Mouse (Mus musculus) heart, postnatal 0 days (tissue): ENCODE measurements around the gene Birc5. TPM values are rescaled to one million over a fixed set of nuclear protein-coding genes. Genes with fewer than 3 reads are reported as not detected.
"Not testable (repeated sequence)": the region's sequence is repeated elsewhere in the genome, so short reads cannot be mapped to it uniquely, and the experiment has no call there.

Experiments used
- ATAC-seq: fragments of 200-750 bp; cut with Nextera tagmentation; 2 replicates; pipeline ENCODE4 v1.8.0; 2017; ENCODE audit warnings: low read depth, moderate number of reproducible peaks, moderate library complexity; ENCODE audit not compliant: insufficient read depth
- DNase-seq: peaks from one replicate; pipeline ENCODE4 v3.0.0-alpha.2; 2016; ENCODE audit warnings: low spot score
- H3K27ac ChIP-seq: fragments of 300-500 bp; sonication (generic); 2 replicates; pipeline ENCODE4 v1.5.1; 2014; ENCODE audit warnings: low read depth, mild to moderate bottlenecking
- H3K27me3 ChIP-seq: fragments of 300-500 bp; sonication (generic); 2 replicates; pipeline ENCODE4 v1.6.1; 2014; ENCODE audit warnings: low read length, mixed read lengths; ENCODE audit not compliant: control insufficient read depth, insufficient read depth
- H3K36me3 ChIP-seq: fragments of 300-500 bp; sonication (generic); replicated peaks from 2 replicates; pipeline ENCODE4 v1.6.1; 2014; ENCODE audit warnings: low read length, mixed read lengths; ENCODE audit not compliant: control insufficient read depth, insufficient read depth
- H3K4me1 ChIP-seq: fragments of 300-500 bp; sonication (generic); 2 replicates; pipeline ENCODE4 v1.6.1; 2014; ENCODE audit warnings: antibody characterized with exemption; ENCODE audit not compliant: control insufficient read depth, insufficient read depth
- H3K4me2 ChIP-seq: fragments of 300-500 bp; sonication (generic); 2 replicates; pipeline ENCODE4 v1.6.1; 2014; ENCODE audit warnings: low read depth, mild to moderate bottlenecking, low read length, moderate library complexity
- H3K4me3 ChIP-seq: fragments of 300-500 bp; sonication (generic); 2 replicates; pipeline ENCODE4 v1.5.1; 2014; ENCODE audit warnings: low read depth, low read length
- H3K9ac ChIP-seq: fragments of 300-500 bp; sonication (generic); replicated peaks from 2 replicates; pipeline ENCODE4 v1.6.1; 2014; ENCODE audit warnings: low read depth, low read length, mixed read lengths
- H3K9me3 ChIP-seq: fragments of 300-500 bp; sonication (generic); replicated peaks from 2 replicates; pipeline ENCODE4 v1.6.1; 2016; ENCODE audit warnings: low read length; ENCODE audit not compliant: control insufficient read depth
- CTCF ChIP-seq: IDR thresholded peaks from 2 replicates; pipeline ENCODE4 v1.5.1; 2016; ENCODE audit warnings: antibody characterized with exemption, control low read depth, low read depth
- EP300 ChIP-seq: IDR thresholded peaks from 2 replicates; pipeline ENCODE4 v1.6.1; 2016; ENCODE audit warnings: antibody characterized with exemption, low read depth
- WGBS: fragments of 180-500 bp; shearing (Covaris S2); extraction: QIAGEN DNeasy Blood & Tissue Kit; methylation state at CpG from one replicate; pipeline ENCODE4 v1.1.7; 2014; 5-methylcytosine and 5-hydroxymethylcytosine counted together
- polyA plus RNA-seq: library from polyadenylated mRNA; unstranded; fragments of >200 nt; fragmentation: Nextera tagmentation; extraction: Ambion mirVana; gene quantifications from 2 replicates; pipeline ENCODE4 v1.2.1, GENCODE M21; 2015
- total RNA-seq: library from RNA; depleted of rRNA; stranded (reverse); fragments of >200 nt; gene quantifications from 2 replicates; pipeline ENCODE4 v1.2.3, GENCODE M21; 2014; ENCODE audit warnings: low replicate concordance

The Birc5 gene
- total and polyA plus RNA-seq, 2 experiments from 2014 or later = 36.1 to 83.6 TPM

DNA sequence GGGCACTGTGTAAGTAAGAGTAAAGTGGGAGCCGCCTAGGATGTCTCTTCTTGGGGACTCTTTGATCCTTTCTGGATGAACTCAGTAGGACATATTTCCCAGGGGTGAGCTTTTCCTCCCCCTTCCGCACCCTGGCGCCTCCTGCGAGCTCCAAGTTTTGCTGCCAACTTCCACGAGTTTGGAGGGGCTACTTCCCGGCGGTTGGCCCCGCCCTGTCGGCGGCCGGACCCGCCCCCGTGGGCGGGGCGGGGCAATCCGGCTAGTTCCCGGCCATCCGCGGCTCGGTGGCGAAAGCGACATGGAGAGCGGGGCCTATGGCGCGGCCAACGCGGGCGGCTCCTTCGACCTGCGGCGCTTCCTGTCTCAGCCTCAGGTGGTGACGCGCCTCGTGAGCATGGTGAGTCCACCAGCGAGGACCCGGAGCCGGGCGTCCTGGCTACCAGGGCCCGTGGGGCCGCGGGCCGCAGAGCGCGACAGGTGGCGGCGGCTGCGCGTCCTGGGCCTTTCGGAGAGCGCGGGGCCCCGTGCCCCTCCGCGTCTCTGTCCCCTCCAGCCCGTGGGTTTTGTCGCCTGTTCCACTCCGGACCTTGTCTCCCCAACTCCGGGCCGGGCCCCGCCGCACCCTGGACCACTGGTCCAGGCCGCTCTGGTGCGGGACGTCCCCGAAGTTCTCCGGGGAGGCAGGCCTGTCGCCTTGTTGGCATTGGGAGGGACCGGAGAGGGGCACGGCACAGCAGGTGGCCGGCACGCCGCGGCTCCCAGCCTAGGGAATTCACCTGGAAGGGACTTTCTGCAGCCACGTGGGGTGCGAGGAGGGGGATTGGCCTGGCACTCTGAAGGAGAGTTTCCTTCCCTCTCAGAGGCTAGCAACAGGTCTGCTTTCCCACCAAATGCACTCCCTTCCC lies 39.4 kb upstream of the Birc5 start, which contains the start of the genes Gm20708 and Syngr2:
Gm20708 (plus strand) TSS at position 262 of the 905 bp plus-strand sequence.
Syngr2 (plus strand) TSS at position 262 of the 905 bp plus-strand sequence.
- H3K9me3 ChIP-seq = no peaks in the 10 kb centered on the region
- H3K4me3 ChIP-seq = peak within 1 kb of the TSS; percentile 97
- peak within 1 kb of the TSS; percentile 83 for H3K27ac ChIP-seq
- TF ChIP-seq EP300 (no peak), CTCF (no peak)
- no peaks in the 10 kb centered on the region for H3K27me3 ChIP-seq
- H3K4me1 ChIP-seq = peaks cover 23% of the 10 kb centered on the region
- H3K9ac ChIP-seq = peak within 1 kb of the TSS; percentile 83
- ATAC-seq (peak; percentile 80), DNase-seq (peak; percentile 67)
- under 1% methylated on average over 75 of the region's 75 CpGs for WGBS
- H3K36me3 ChIP-seq = peaks cover 25% of the 10 kb centered on the region
- peak within 1 kb of the TSS; percentile 100 for H3K4me2 ChIP-seq

DNA sequence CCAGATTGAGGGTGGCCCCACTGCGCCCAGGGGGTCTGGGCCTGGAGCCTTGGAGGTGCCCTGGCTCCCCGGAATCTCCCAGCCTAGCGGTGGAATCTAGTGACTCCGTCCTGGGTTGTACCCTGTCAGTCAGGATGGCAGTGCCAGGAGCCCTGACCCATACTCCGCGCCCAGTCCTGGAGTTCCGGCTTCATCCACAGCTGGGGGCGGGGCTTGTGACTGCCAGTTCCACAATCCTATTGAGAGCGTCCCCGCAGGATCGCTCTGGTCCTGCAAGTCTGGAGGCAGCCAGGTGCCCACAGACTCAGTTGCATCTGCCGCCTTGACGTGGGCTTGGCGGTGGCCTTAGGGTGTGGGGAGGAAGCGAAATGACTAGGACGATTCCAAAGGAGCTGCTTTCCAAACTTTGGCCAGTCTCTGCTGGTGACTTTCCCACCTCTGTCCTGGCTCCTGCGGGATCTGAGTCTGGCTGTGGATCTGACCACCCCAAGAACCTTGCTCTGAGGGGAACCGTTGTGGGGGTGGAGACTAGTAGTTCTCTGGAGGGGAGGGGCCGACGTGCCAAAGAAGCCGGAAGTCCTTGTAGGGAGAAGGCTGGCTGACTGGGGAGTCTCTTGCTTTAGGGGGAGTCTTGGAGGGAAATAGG lies 38.5 kb upstream of the Birc5 start:
- H3K4me3 ChIP-seq = peak overlapping the region; percentile 97
- peak overlapping the region; percentile 83 for H3K9ac ChIP-seq
- peaks cover 24% of the 10 kb centered on the region for H3K4me1 ChIP-seq
- H3K27ac ChIP-seq = peak overlapping the region; percentile 83
- H3K27me3 ChIP-seq = no peaks in the 10 kb centered on the region
- no peaks in the 10 kb centered on the region for H3K9me3 ChIP-seq
- under 1% methylated on average over 21 of the region's 21 CpGs for WGBS
- TF ChIP-seq CTCF (peak; percentile 53), EP300 (no peak)
- DNase-seq = peak; percentile 89
- ATAC-seq = peak; percentile 89
- H3K36me3 ChIP-seq = peaks cover 31% of the 10 kb centered on the region
- H3K4me2 ChIP-seq = peak overlapping the region; percentile 100

DNA sequence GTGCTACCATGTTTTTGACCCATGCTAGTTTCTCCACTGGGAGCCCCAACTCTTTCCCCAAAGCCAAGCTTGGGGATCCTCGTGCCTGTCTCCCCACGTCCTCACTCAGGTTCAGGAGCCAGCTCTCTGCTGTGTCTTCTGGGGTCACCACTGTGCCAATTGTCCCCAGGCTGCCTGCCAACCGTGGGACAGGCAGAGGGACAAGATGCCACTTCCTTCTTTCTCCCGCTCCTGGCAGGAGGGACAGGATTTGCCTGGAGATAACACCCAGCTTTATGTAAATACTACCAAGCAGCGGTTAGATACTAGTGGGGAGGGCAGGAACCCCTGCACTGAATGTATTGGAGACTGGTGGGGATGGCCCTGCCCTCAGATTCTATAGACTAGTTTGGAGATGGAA lies 35.2 kb upstream of the Birc5 start:
- no peak for TF ChIP-seq CTCF
- no peak for TF ChIP-seq EP300
- no peak for ATAC-seq
- Histone ChIP-seq H3K27ac (peak overlapping the region; percentile 64), H3K4me2 (no peak overlapping the region), H3K36me3 (peaks cover 47% of the 10 kb centered on the region), H3K27me3 (no peaks in the 10 kb centered on the region), H3K9me3 (no peaks in the 10 kb centered on the region), H3K4me1 (peaks cover 31% of the 10 kb centered on the region), H3K9ac (no peak overlapping the region), H3K4me3 (no peak overlapping the region)
- DNase-seq = no peak
- 31% methylated on average over 5 of the region's 5 CpGs for WGBS

DNA sequence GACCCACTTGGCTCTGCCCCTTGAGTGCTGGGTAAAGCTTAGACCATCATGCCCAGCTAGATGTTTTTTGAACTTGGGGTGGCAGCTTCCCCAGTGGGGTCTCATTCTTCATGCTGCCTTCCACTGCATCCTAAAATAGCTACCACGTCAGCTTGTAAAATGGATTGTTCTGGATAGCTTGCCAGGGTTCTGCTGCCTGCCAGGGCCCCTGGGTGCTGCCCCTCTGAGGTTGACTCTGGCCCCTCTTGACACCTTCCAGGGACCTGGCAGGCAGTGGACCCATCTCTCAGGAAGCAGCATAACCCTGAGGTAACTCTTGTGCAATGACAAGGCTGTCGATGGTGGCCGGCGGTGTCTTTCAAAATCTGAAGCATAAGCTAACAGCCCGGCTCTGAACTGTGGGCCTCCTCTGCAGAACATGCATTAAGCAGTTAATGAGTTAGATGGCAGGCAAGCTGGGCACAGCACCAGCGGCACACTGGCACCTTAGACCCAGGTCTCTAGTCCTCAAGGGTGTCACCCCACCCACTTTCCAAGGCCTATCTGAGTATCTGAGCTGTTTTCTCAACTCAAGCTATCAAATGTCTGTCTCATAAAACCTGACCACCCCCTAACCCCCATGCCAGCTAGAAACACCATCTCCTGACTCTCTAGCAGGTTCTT lies 34.2 kb upstream of the Birc5 start:
- Histone ChIP-seq H3K4me3 (no peak overlapping the region), H3K27ac (peak overlapping the region; percentile 64), H3K9me3 (no peaks in the 10 kb centered on the region), H3K27me3 (no peaks in the 10 kb centered on the region), H3K4me1 (peaks cover 36% of the 10 kb centered on the region), H3K36me3 (peaks cover 53% of the 10 kb centered on the region), H3K9ac (no peak overlapping the region), H3K4me2 (no peak overlapping the region)
- DNase-seq = no peak
- WGBS = 65% methylated on average over 6 of the region's 6 CpGs
- TF ChIP-seq CTCF (no peak), EP300 (no peak)
- no peak for ATAC-seq

DNA sequence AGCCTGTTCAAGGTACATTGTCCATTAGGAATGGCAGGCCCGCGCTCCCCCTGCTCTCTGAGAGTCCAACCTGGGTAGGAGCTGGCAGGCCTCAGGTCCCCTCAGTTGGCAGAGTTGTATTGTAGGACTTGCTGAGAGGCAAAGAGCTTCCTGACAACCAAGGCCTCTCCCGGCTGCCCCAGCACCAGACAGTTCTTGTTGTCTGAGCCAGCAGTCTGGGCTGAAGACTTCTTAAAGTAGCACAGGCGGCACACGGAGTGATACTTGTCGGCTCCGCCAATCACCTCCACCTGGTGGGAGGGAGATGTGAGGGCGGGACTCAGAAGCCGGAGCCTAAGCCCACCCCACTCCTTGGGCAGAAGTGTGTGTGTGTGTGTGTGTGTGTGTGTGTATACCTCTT lies 33.2 kb upstream of the Birc5 start:
- not testable (repeated sequence) for H3K4me2 ChIP-seq, H3K9ac ChIP-seq, H3K27me3 ChIP-seq, H3K4me3 ChIP-seq, H3K9me3 ChIP-seq, DNase-seq, ATAC-seq
- WGBS = 69% methylated on average over 9 of the region's 9 CpGs
- Histone ChIP-seq H3K4me1 (peaks cover 39% of the 10 kb centered on the region), H3K27ac (peak overlapping the region; percentile 64), H3K36me3 (peaks cover 57% of the 10 kb centered on the region)
